Mouse (Mus musculus): ENCODE measurements around the gene Gm21319.
"Not testable (repeated sequence)": the region's sequence is repeated elsewhere in the genome, so short reads cannot be mapped to it uniquely, and the experiment has no call there.

Gm21319 gene

DNA sequence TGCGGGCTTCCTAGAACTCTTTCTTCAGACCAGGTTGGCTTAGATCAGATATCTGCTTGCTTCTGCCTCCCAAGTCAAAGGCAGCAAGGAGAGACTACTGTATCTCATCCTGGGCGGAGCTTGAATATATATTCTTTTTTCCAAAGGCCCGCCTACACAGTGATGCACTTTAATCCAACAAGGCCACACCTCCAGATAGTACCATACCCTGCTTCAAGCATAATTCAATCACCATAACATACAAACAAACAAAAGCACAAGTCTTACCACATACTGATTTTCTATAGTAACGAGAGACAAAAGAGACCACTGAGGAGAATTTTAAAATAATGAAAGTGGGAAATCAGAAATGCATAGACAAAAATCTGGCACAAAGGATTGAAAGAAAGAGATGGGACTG is at the start of gene Gm21319:
Gene Gm21319, minus strand, starts transcription at position 101 of the 400 bp plus-strand sequence.
- DNase-seq: not testable (repeated sequence)

DNA sequence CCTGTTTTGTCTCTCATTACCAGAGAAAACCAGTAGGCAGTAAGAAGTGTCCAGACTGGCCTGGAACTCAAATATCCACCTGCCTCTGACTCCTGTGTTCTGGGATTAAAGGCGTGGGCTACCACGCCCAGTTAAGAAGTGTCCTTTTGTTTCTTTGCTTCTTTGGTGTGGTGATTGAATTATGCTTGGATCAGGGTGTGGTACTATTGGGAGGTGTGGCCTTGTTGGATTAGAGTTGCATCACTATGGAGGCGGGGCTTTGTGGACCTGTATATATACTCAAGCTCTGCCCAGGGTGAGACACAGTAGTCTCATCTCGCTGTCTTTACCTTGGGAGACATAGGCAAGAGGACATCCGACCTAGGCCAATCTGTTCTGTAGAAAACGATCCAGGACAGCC is 40.7 kb upstream of the Gm21319 start, which contains the start of gene BB287469:
Gene BB287469, plus strand, starts transcription at position 301 of the 400 bp plus-strand sequence.
- not testable (repeated sequence) for DNase-seq

DNA sequence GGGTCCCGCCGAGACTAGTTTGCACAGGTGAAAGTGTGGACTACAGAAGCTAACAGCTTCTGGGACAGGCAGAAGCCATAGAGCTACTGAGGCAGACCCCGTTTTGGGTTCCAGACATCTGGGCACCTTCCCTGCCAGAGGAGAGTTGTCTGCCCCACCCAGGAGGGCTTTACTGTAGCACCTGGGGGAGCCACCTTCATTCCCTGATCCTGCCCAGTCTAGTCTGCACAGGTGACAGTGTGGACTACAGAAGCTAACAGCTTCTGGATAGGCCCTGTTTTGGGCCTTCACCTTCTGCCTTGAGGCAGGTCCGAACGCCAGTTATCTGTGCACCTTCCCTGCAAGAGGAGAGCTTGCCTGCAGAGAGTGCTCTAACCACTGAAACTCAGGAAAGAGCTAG is 22.4 kb upstream of the Gm21319 start:
- not testable (repeated sequence) for DNase-seq

DNA sequence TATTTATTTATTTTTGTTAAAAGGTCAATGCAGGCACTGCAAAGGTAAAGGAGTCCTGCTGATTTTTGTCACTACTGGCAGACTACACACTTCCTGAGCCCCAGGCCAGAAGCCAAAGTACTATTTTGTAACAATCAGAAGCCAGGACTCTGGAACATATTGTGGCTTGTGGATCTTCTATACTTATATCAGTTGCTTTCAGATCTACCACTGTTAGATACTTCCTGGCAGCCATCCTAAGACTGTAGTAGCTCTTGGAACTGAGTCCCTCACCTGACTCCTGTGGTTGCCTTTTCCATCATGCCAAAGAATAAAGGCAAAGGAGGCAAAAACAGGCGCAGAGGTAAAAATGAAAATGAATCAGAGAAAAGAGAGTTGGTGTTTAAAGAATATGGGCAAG is 19.7 kb upstream of the Gm21319 start, which contains the start of gene Gm21936:
Gene Gm21936, plus strand, starts transcription at position 301 of the 400 bp plus-strand sequence.
- not testable (repeated sequence) for DNase-seq

Measured in cerebellum, adult 11 months (tissue).